ENCODE assay signal across 11 mouse cellular contexts in the genomic region with DNA sequence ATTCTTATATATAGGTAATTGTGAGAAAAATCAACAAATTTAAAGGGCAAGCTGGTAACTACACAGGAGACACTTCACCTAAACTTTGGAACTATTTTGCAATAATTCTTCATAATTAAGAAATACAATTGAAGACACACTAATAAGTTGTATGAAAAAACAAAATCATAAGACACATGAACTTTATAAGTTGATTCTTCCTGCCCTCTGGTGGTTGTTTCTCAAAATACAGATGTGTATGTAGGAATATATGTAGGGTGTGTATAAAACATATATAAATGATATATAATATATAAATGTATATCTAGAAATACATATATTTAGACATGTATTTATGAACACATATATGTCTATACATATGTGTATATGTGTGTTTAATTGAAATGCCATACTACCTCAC. TPM values are rescaled to one million over a fixed set of nuclear protein-coding genes. Genes with fewer than 3 reads are reported as not detected.
A peak's percentile ranks its signal among the peaks of the same experiment; 100 is the strongest.
DNase-seq lines count a peak whose midpoint lies in the region; ATAC-seq and TF ChIP-seq lines count a peak whose summit lies in the region.
"Had no signal": no experiment of that assay in that cellular context is flagged by ENCODE, and none has a peak within 500 bp of the region (broad histone marks: within the 10 kb centered on the region; RNA-seq: fewer than 3 reads in every experiment).

No protein-coding gene starts in this region.

- no peak for TF ChIP-seq POLR2A in kidney, adult 2 months (IDR thresholded peaks at IDR 0.05; ENCODE audit: low read depth, low read length)

- no peak overlapping the region for H3K27ac ChIP-seq in kidney, adult 2 months (ENCODE audit: insufficient read depth, low read depth, low read length)
- H3K27ac ChIP-seq in kidney, embryonic 15.5 days = no peak overlapping the region
- no peak overlapping the region for H3K27ac ChIP-seq in midbrain, postnatal 0 days (ENCODE audit: low read depth, low read length)
- H3K27ac ChIP-seq in midbrain, embryonic 16.5 days (ENCODE audit: low read length) = no peak overlapping the region
- H3K27ac ChIP-seq: heart, embryonic 10.5 days had no signal

- no peak overlapping the region for H3K4me2 ChIP-seq in kidney, embryonic 15.5 days
- no peak overlapping the region for H3K4me2 ChIP-seq in midbrain, postnatal 0 days (ENCODE audit: low read depth, low read length, poor library complexity, severe bottlenecking)
- no peak overlapping the region for H3K4me2 ChIP-seq in midbrain, embryonic 16.5 days (ENCODE audit: low read length)

- H3K36me3 ChIP-seq in kidney, adult 2 months (ENCODE audit: control insufficient read depth, insufficient read depth, low read length) = no peaks in the 10 kb centered on the region
- H3K36me3 ChIP-seq in kidney, embryonic 15.5 days = peaks cover 6% of the 10 kb centered on the region; the same call in 1 of the 2 replicates
- H3K36me3 ChIP-seq in midbrain, postnatal 0 days (ENCODE audit: insufficient read depth, low read length) = no peaks in the 10 kb centered on the region
- H3K36me3 ChIP-seq in midbrain, embryonic 16.5 days (ENCODE audit: control insufficient read depth, insufficient read depth, low read length) = no peaks in the 10 kb centered on the region
- H3K36me3 ChIP-seq: heart, embryonic 10.5 days had no signal

- ATAC-seq in kidney, embryonic 15.5 days (replicated peaks; ENCODE audit: low FRiP score) = no peak
- ATAC-seq in midbrain, postnatal 0 days (ENCODE audit: low FRiP score) = no peak
- no peak for ATAC-seq in midbrain, embryonic 16.5 days
- ATAC-seq in erythroblast, adult 5-6 weeks (replicated peaks; ENCODE audit: low FRiP score, poor library complexity, severe bottlenecking) = no peak

- H3K9me3 ChIP-seq in kidney, embryonic 15.5 days (replicated peaks) = no peaks in the 10 kb centered on the region
- H3K9me3 ChIP-seq in midbrain, postnatal 0 days (ENCODE audit: low read length) = no peaks in the 10 kb centered on the region
- H3K9me3 ChIP-seq in midbrain, embryonic 16.5 days (replicated peaks; ENCODE audit: control insufficient read depth, low read length, poor library complexity, severe bottlenecking) = no peaks in the 10 kb centered on the region
- H3K9me3 ChIP-seq: heart, embryonic 10.5 days had no signal

- no peaks in the 10 kb centered on the region for H3K27me3 ChIP-seq in kidney, adult 2 months (replicated peaks; ENCODE audit: control insufficient read depth, insufficient read depth, low read length)
- H3K27me3 ChIP-seq in kidney, embryonic 15.5 days = no peaks in the 10 kb centered on the region
- no peaks in the 10 kb centered on the region for H3K27me3 ChIP-seq in midbrain, postnatal 0 days (ENCODE audit: insufficient read depth, low read length)
- H3K27me3 ChIP-seq in midbrain, embryonic 16.5 days (ENCODE audit: control insufficient read depth, insufficient read depth, low read depth, low read length) = no peaks in the 10 kb centered on the region

- TF ChIP-seq CTCF in kidney, adult 2 months (conservative IDR thresholded peaks at IDR 0.05; ENCODE audit: insufficient read depth, insufficient read length, low read depth, low read length) = no peak
- TF ChIP-seq CTCF in midbrain, postnatal 0 days (IDR thresholded peaks at IDR 0.05) = peak; percentile 69

- 0 out of 2 replicates have a peak, but pooled peaks cover 2% of the 10 kb centered on the region for H3K4me1 ChIP-seq in kidney, adult 2 months (ENCODE audit: control insufficient read depth, insufficient read depth, low read length)
- H3K4me1 ChIP-seq in kidney, embryonic 15.5 days = no peaks in the 10 kb centered on the region
- no peaks in the 10 kb centered on the region for H3K4me1 ChIP-seq in midbrain, postnatal 0 days (ENCODE audit: insufficient read depth, low read length)
- no peaks in the 10 kb centered on the region; the same call in 1 of the 2 replicates for H3K4me1 ChIP-seq in midbrain, embryonic 16.5 days (ENCODE audit: control insufficient read depth, insufficient read depth, low read length)
- H3K4me1 ChIP-seq: heart, embryonic 10.5 days had no signal

- H3K4me3 ChIP-seq in kidney, adult 2 months (ENCODE audit: insufficient read depth, low read depth, low read length) = no peak overlapping the region
- H3K4me3 ChIP-seq in kidney, embryonic 15.5 days (replicated peaks) = no peak overlapping the region
- no peak overlapping the region for H3K4me3 ChIP-seq in midbrain, postnatal 0 days (ENCODE audit: low read depth, low read length)
- no peak overlapping the region for H3K4me3 ChIP-seq in midbrain, embryonic 16.5 days (ENCODE audit: low read depth, low read length)
- H3K4me3 ChIP-seq: heart, embryonic 10.5 days had no signal

- DNase-seq in kidney, adult 2 months = peak; percentile 37
- peak; percentile 71 for DNase-seq in midbrain, postnatal 0 days (ENCODE audit: low spot score)
- peak; percentile 19 for DNase-seq in c-Kit-positive CD71-negative TER-119-negative erythroid progenitor cells, embryonic 14.5 days (ENCODE audit: low read depth)
- peak; percentile 27 for DNase-seq in telencephalon, adult 2 months (ENCODE audit: low read depth, low spot score)
- DNase-seq in cerebellum, postnatal 36 days = no peak
- DNase-seq: kidney, adult 8-10 months had no signal

- no peak overlapping the region for H3K9ac ChIP-seq in kidney, embryonic 15.5 days
- H3K9ac ChIP-seq in midbrain, postnatal 0 days (replicated peaks; ENCODE audit: low read length, poor library complexity, severe bottlenecking) = no peak overlapping the region
- no peak overlapping the region for H3K9ac ChIP-seq in midbrain, embryonic 16.5 days (ENCODE audit: low read depth, low read length)

RNA-seq across cellular contexts. Expression of a gene that starts 1.9 kb away (rescaled TPM):
- 10.7 and 29.3 TPM in 2 replicates for polyA plus RNA-seq in kidney, adult 2 months (2012; rRNA removed)
- polyA plus RNA-seq in kidney, embryonic 15.5 days (2015; fragmentation: Nextera tagmentation; extraction: Ambion mirVana) = 44.8 and 44.9 TPM in 2 replicates
- total RNA-seq in midbrain, postnatal 0 days (2014; rRNA removed) = 7.3 and 9.7 TPM in 2 replicates
- polyA plus RNA-seq in midbrain, postnatal 0 days (2015; fragmentation: Nextera tagmentation; extraction: Ambion mirVana) = 28.4 and 30.7 TPM in 2 replicates
- polyA plus RNA-seq in midbrain, embryonic 16.5 days (2015; fragmentation: Nextera tagmentation; extraction: Ambion mirVana) = 41.2 and 42.3 TPM in 2 replicates
- total RNA-seq in erythroblast, adult 5-6 weeks (2015; ENCODE audit: low replicate concordance) = 1.2 and 5.9 TPM in 2 replicates
- total RNA-seq in erythroblast, adult 5-6 weeks (2017; ENCODE audit: low replicate concordance) = 1.8 and 2.4 TPM in 2 replicates

RNA-seq across cellular contexts. Expression of a gene that starts 37.0 kb away (rescaled TPM):
- polyA plus RNA-seq in kidney, adult 2 months (2012; rRNA removed) = 138 and 234 TPM in 2 replicates
- polyA plus RNA-seq in kidney, embryonic 15.5 days (2015; fragmentation: Nextera tagmentation; extraction: Ambion mirVana) = 2.1 and 2.6 TPM in 2 replicates
- not detected in 2 replicates for total RNA-seq in midbrain, postnatal 0 days (2014; rRNA removed)
- polyA plus RNA-seq in midbrain, postnatal 0 days (2015; fragmentation: Nextera tagmentation; extraction: Ambion mirVana) = not detected in 2 replicates
- not detected in 2 replicates for polyA plus RNA-seq in midbrain, embryonic 16.5 days (2015; fragmentation: Nextera tagmentation; extraction: Ambion mirVana)
- total RNA-seq in erythroblast, adult 5-6 weeks (2015; ENCODE audit: low replicate concordance) = not detected in 2 replicates
- not detected in 2 replicates for total RNA-seq in erythroblast, adult 5-6 weeks (2017; ENCODE audit: low replicate concordance)
- total RNA-seq: neutrophil, adult 5-6 weeks had no signal
- polyA plus RNA-seq: heart, embryonic 10.5 days had no signal

Comparison
In these comparisons a context has a peak if more than half of its experiments do, and no peak if none do; other contexts are left out.
1. RNA of a gene that starts 37.0 kb away (polyA plus RNA-seq): 138 to 234 TPM in kidney, adult 2 months; 2.1 to 2.6 TPM in kidney, embryonic 15.5 days, not detected in midbrain, embryonic 16.5 days and not detected in midbrain, postnatal 0 days; every median in the first group is over 10 times any median in the second.
2. DNase-seq: peak in kidney, adult 2 months (single experiment), midbrain, postnatal 0 days (single experiment), c-Kit-positive CD71-negative TER-119-negative erythroid progenitor cells, embryonic 14.5 days (single experiment) and telencephalon, adult 2 months (single experiment); none in cerebellum, postnatal 36 days (0 of 2).